Mouse (Mus musculus) WW6 (cell line): ENCODE measurements around the gene Vmn1r124.
"Not testable (repeated sequence)": the region's sequence is repeated elsewhere in the genome, so short reads cannot be mapped to it uniquely, and the experiment has no call there.

Experiments used
- DNase-seq: peaks from one replicate; pipeline ENCODE4 v3.0.0-alpha.2; 2013; ENCODE audit warnings: low read depth, low spot score

The Vmn1r124 gene

DNA sequence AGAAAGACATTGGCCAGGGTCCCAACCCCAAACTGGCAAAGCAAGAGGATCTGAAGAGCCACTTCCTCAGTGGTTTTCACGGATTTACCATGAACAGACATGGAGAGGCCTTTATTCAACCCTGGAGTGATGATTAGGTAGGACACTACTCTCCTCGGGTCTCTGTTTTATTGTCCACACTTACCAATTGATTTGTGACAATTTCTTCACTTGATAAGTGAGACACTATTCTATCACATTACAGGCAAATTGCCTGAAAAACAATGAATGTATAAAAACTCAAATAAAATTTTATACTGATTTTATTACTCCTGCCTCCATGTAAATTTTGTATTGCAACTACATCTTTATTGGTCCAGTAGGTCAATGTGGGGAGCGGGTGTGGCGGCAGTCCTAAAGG is at the start of gene Vmn1r124:
Gene Vmn1r124 (minus strand): TSS at position 101 of the 400 bp plus-strand sequence.
- DNase-seq: not testable (repeated sequence)

DNA sequence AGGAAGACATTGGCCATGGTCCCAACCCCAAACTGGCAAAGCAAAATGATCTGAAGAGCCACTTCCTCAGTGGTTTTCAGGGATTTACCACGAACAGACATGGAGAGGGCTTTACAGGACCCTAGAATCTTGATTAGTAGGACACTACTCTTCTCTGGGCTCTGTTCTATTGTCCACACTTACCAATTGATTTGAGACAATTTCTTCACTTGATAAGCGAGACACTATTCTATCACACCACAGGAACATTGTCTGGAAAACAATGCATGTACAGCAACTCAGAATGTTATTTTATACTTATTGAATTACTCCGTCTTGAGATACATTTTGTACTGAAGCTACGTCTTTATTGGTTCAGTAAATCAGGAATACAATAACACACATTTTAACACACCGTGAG is 41.0 kb upstream of the Vmn1r124 start, which contains the start of gene Vmn1r126:
Gene Vmn1r126 (minus strand): TSS at position 101 of the 400 bp plus-strand sequence.
- not testable (repeated sequence) for DNase-seq

DNA sequence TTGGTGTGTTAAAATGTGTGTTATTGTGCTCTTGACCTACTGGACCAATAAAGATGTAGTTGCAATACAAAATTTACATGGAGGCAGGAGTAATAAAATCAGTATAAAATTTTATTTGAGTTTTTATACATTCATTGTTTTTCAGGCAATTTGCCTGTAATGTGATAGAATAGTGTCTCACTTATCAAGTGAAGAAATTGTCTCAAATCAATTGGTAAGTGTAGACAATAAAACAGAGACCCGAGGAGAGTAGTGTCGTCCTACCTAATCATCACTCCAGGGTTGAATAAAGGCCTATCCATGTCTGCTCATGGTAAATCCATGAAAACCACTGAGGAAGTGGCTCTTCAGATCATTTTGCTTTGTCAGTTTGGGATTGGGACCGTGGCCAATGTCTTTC is 11.5 kb upstream of the Vmn1r124 start, which contains the start of gene Vmn1r125:
Gene Vmn1r125 (plus strand): TSS at position 301 of the 400 bp plus-strand sequence.
- not testable (repeated sequence) for DNase-seq
